Mouse (Mus musculus) left cerebral cortex, postnatal 25 days (tissue): ENCODE results near the gene 2610042L04Rik. TPM values are rescaled to one million over a fixed set of nuclear protein-coding genes. Genes with fewer than 3 reads are reported as not detected.
"Not testable (repeated sequence)": the region's sequence is repeated elsewhere in the genome, so short reads cannot be mapped to it uniquely, and the experiment has no call there.

Experiments
- DNase-seq, 2 experiments: peaks; one replicate each; pipeline ENCODE4 v3.0.0; 2022; ENCODE audit warnings: low spot score in 2 of 2, mixed read lengths in 1 of 2
- intact Hi-C: fragments of 180-260 bp; cut with DNase I; formaldehyde crosslinking; loops from one replicate; pipeline ENCODE4 v1.15.1; 2025
- total RNA-seq, 2 experiments: library from RNA; stranded (reverse); gene quantifications; 2 replicates each; pipeline ENCODE4 v1.2.3; 2021

2610042L04Rik gene
- under 1 TPM; 0.87 to 0.96 TPM for total RNA-seq

DNA sequence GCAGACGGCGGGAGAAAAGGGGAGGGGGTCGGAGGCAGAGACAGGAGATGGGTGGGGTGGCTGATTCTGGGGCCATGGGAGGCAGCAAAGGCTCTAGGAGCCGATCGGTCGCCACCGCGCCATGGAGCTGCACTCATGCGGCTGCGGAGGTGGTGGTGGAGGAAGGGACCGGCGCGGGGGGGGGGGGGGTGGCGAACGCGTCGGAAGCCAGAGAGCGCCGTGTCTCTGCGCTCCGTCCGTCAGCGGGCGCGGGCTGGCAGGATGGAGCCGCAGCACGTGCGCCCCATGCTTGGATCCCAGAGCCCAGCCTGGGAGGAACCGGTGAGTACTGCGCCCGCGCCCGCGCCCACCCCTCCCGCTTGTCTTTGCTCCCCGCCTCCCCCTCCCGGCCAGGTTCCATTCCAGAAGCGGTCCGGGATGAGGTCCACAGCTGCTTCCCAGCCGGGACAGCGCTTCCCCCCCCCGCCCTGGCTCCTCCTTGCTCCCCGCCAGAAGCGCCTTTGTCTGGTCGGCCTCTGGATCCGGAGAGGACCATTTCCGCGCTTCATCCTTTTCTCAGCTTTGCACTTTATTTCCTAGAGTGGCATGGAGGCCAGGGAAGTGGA, at the start of gene 2610042L04Rik:
Gene 2610042L04Rik (plus strand): TSS at position 288 of the 605 bp plus-strand sequence.
- intact Hi-C loops, DNase-seq: not testable (repeated sequence)

DNA sequence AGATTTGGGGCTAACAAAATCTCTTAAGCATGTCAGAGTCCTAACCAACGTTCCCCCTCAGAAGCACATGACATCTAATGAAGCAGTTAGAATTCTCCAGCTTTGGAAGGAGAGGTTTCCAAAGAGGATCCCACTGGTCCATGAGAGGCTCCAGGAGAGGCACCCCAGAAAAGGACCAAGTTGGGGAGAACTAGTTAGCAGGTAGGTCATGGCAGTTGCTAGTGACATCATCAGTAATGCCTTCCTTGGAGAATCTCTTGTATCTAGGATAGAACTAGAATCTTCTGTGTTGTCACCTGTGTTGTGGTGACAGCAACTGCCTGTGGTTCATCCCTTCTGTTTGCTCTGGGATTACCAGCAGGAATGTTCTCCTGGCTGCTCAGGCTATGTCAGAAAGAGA, 17.6 kb upstream of the 2610042L04Rik start, which contains the start of gene Gm3149:
Gene Gm3149 (plus strand): TSS at position 301 of the 400 bp plus-strand sequence.
- intact Hi-C loops, DNase-seq: not testable (repeated sequence)

DNA sequence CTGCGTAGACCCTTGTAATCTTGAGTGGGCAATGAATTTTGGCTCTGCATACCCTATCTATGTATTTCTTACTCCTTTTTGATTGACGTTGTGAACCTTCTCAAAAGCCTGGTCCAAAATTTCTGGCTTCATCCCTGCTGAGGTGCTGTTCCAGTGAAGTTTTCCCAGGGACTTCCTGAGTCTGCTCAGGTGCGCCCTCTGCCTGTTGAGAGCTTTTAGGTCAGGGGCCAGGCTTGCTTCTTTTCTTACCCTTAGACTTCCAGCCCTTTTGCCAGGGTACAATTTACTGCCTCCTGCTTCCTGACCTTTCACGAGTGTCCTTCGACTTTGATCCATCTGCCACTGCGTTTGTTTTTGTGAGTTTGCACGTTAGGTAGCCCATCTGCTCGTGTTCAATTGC, 943 bp downstream of the 2610042L04Rik start:
- intact Hi-C loops: not testable (repeated sequence)
- DNase-seq: peak in 1 of 2 experiments; percentile 9

DNA sequence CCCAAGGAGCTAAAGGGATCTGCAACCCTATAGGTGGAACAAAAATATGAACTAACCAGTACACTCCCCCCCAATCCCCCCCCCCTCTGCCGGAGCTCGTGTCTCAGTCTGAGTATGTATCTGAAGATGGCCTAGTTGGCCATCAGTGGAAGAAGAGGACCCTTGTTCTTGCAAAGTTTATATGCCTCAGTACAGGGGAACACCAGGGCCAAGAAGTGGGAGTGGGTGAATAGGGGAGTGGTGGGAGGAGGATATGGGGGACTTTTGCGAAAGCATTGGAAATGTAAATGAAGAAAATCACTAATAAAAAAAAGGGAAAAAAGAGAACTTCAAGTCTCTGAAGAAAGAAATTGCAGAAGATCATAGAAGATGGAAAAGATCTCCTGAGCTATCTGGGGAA, 34.4 kb downstream of the 2610042L04Rik start:
- intact Hi-C loops, DNase-seq: not testable (repeated sequence)

DNA sequence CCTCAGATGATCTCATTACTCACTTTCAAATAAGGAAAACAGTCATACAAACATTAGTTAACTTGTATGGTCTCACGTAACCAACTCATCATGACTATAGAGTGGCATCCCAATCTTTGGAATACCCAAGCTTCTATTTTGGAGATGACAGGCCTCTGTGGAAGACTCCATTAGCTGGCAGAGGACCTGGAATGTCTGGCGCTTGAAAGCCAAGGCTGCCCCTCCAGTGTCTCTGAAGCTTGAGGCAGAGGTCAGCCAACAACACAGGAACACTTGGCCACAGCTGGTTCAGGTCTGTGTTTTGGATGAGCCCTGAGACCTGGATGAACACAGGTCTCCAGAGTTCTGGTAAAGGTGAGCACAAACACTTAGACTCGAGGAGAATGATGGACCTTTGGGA, 35.1 kb downstream of the 2610042L04Rik start:
- DNase-seq, intact Hi-C loops: not testable (repeated sequence)

DNA sequence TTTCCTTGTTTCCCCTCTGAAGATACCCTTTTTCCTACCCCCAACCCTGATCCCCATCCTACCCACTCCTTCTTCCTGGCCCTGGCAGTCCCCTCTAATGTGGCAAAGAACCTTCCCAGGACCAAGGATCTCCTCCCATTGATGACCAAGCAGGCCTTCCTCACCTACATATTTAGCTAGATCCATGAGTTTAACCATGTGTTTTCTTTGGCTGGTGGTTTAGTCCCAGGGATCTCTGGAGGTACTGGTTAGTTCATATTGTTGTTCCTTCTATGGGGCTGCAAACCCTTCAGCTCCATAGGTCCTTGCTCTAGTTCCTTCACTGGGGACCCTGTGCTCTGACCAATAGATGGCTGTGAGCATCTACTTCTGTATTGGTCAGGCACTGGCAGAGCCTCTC, 43.3 kb downstream of the 2610042L04Rik start:
- intact Hi-C loops, DNase-seq: not testable (repeated sequence)

DNA sequence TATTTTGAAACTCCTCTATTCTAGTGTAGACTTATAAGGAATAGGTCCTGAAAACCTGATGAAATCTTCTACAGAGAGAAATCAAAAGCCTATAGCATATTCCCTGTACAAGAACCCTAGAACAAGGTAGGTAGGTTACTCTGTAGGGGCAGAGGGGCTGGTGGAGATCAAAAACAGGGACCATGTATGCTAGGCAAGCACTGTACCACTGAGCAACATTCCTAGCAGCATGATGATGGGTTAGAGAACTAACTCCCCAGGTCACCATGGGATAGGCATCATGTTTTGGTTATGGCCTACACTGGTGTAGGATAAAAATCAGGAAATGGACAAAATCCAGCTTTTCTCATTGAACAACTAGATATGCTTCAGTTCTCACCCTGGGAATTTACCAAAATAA, 51.0 kb downstream of the 2610042L04Rik start:
- DNase-seq, intact Hi-C loops: not testable (repeated sequence)

DNA sequence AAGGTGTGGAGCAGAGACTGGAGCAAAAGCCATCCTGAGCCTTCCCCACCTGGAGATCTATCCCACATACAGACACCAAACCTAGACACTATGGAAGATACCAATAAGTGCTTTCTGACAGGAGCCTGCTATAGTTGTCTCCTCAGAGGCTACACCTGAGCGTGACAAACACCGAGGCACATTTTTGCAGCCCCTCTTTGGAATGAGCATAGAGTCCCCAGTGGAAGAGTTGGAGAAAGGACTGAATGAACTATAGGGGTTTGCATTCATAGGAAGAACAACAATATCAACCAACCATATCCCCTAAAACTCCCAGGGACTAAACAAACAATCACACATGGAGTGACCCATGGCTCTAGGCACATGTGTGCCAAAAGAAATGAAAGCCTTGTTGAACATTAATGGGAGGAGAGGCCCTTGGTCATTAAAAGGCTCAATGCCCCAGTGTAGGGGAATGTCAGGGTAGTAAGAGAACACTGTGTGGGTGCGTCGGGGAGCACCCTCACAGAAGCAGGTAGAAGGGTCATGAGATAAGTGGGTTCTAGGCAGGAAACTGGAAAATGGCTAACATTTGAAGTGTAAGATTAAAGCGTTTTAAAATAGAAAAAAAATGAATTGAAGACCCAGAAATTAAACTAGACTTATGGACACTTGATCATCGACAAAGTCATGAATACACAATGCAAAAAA, 58.4 kb downstream of the 2610042L04Rik start:
- DNase-seq, intact Hi-C loops: not testable (repeated sequence)

DNA sequence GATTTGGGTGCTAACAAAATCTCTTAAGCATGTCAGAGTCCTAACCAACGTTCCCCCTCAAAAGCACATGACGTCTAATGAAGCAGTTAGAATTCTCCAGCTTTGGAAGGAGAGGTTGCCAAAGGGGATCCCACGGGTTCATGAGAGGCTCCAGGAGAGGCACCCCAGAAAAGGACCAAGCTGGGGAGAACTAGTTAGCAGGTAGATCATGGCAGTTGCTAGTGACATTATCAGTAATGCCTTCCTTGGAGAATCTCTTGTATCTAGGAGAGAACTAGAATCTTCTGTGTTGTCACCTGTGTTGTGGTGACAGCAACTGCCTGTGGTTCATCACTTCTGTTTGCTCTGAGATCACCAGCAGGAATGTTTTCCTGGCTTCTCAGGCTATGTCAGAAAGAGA, 62.7 kb downstream of the 2610042L04Rik start, which contains the start of gene Gm3159:
Gene Gm3159 (plus strand): TSS at position 301 of the 400 bp plus-strand sequence.
- DNase-seq, intact Hi-C loops: not testable (repeated sequence)

DNA sequence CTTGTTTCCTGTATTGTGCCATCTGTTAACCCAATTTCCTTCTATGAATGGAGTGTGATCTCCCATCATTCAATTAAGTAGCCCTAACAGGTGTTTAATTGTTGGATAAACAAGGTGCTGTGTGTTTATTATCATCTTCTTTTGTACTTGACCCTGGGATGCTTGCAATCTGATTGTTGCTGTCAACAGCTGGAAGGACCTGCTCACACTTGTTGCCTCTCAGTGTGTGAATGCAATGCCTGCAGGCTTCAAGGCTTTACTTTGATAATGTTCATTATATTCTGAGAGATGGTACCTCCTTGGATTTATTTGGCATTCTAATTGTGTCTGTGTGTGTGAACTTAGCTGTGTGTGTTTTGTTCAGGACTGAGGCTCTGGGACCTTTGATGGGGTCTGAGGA, 64.1 kb downstream of the 2610042L04Rik start:
- intact Hi-C loops, DNase-seq: not testable (repeated sequence)

DNA sequence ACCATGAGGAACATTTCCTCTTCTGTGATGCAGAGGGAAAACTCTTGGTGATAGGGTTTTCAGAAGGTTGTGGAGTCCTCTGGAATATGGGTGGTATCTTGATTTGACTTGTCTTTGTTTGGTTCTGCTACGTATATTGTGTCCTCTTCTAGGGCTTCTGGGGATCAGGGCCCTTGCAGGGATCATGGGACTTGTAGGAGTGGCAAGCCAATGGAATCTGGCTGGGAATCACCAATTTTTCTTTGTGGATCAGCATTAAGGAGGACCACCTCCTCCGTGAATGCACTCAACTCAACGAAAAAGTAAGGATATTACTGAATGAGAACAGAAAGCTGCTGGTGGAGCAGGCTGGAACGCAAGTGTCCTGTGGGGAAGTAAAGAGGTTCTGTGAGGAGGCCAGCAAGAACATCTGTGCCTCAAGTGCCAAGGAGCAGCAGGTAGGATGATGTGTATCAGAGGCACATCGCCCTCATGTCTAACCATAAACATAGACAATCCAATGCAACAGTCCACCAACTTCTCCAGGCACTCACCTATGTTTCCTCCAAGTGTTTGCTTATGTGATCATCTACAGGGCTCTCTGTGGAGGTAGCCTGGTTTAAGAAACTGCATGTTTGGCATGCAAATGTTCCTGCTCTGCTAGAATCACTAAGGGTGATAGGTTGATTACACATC, 65.7 kb downstream of the 2610042L04Rik start:
- intact Hi-C loops, DNase-seq: not testable (repeated sequence)

DNA sequence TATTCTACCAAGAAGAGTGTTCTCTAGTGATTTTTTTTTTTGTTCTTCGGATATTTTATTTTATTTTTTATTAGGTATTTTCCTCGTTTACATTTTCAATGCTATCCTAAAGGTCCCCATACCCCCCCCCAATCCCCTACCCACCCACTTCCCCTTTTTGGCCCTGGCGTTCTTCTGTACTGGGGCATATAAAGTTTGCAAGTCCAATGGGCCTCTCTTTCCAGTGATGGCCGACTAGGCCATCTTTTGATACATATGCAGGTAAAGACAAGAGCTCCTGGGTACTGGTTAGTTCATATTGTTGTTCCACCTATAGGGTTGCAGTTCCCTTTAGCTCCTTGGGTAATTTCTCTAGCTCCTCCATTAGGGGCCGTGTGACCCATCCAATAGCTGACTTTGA, 66.7 kb downstream of the 2610042L04Rik start:
- DNase-seq, intact Hi-C loops: not testable (repeated sequence)

DNA sequence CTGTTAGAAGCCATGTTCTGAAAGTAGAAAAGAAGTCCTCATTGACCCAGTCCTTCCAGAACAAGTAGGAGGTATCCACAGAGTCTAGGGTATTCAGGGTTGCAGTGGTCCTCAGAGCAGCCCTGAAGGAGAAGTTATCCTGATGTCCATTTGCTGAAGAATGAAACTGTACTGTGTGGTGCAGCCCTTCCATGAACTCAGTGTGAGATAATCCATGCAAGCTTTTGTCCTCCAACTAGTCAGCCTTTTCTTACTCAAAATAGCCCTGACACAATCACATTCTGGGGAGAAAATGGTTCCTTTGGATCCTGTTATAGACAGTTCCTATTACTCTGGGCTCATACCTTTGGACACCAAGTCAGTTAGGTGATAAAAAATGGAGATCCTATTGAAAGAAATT, 69.3 kb downstream of the 2610042L04Rik start:
- intact Hi-C loops, DNase-seq: not testable (repeated sequence)

Other genes with a start within 250 kb of the 2610042L04Rik start
- 1 to 10 TPM; 2.1 to 3.3 TPM for gene Gm8108, start 224.2 kb upstream of the 2610042L04Rik start, total RNA-seq
- not detected for gene Gm3127, start 169.7 kb upstream of the 2610042L04Rik start, total RNA-seq
- under 1 TPM; 0.34 to 0.46 TPM for gene Gm2974, start 152.2 kb upstream of the 2610042L04Rik start, total RNA-seq
- gene Gm3138, start 85.1 kb upstream of the 2610042L04Rik start, total RNA-seq: not detected
- not detected for gene Gm3149, start 17.5 kb upstream of the 2610042L04Rik start, total RNA-seq
- not detected for gene Gm3159, start 62.8 kb downstream of the 2610042L04Rik start, total RNA-seq
- gene Gm3164, start 80.7 kb downstream of the 2610042L04Rik start, total RNA-seq: under 1 TPM; 0.46 to 0.94 TPM
- not detected for gene Gm3173, start 96.2 kb downstream of the 2610042L04Rik start, total RNA-seq
- gene Gm3182, start 147.0 kb downstream of the 2610042L04Rik start, total RNA-seq: not detected
- gene Gm3047, start 220.6 kb downstream of the 2610042L04Rik start, total RNA-seq: not detected